Mouse (Mus musculus): ENCODE results near the gene Rd3.

Rd3 gene

GRCm38 (mm10) chr1:191977187-191977586, at the start of gene Rd3:
Gene Rd3 (plus strand): TSS chr1:191977370.
- DNase-seq: no peak

GRCm38 (mm10) chr1:191928345-191928744, 48.8 kb upstream of the Rd3 start:
- no peak for DNase-seq

- no peak for DNase-seq
Measured at GRCm38 (mm10) chr1:191929065-191929464, 48.1 kb upstream of the Rd3 start.

GRCm38 (mm10) chr1:191929897-191930524, 47.2 kb upstream of the Rd3 start:
- no peak for DNase-seq

- no peak for DNase-seq
Measured at GRCm38 (mm10) chr1:191930525-191931105, 46.6 kb upstream of the Rd3 start.

GRCm38 (mm10) chr1:191932286-191932985, 44.7 kb upstream of the Rd3 start:
- no peak for DNase-seq

GRCm38 (mm10) chr1:191932986-191933632, 44.1 kb upstream of the Rd3 start:
- no peak for DNase-seq

- DNase-seq: no peak
Measured at GRCm38 (mm10) chr1:191943638-191944037, 33.5 kb upstream of the Rd3 start.

- no peak for DNase-seq
Measured at GRCm38 (mm10) chr1:191945341-191945740, 31.8 kb upstream of the Rd3 start.

GRCm38 (mm10) chr1:191945756-191946155, 31.4 kb upstream of the Rd3 start:
- DNase-seq: no peak

- DNase-seq: no peak
Measured at GRCm38 (mm10) chr1:191946261-191946660, 30.9 kb upstream of the Rd3 start.

GRCm38 (mm10) chr1:191946835-191947234, 30.3 kb upstream of the Rd3 start:
- DNase-seq: no peak

GRCm38 (mm10) chr1:191947796-191948195, 29.4 kb upstream of the Rd3 start:
- no peak for DNase-seq

- no peak for DNase-seq
Measured at GRCm38 (mm10) chr1:191948600-191948999, 28.6 kb upstream of the Rd3 start.

GRCm38 (mm10) chr1:191950611-191951010, 26.6 kb upstream of the Rd3 start:
- no peak for DNase-seq

GRCm38 (mm10) chr1:191952733-191953335, 24.3 kb upstream of the Rd3 start:
- DNase-seq: no peak

GRCm38 (mm10) chr1:191955101-191955500, 22.1 kb upstream of the Rd3 start:
- DNase-seq: no peak

GRCm38 (mm10) chr1:191956261-191956660, 20.9 kb upstream of the Rd3 start:
- DNase-seq: no peak

GRCm38 (mm10) chr1:191956871-191957270, 20.3 kb upstream of the Rd3 start:
- peak; percentile 11 for DNase-seq

GRCm38 (mm10) chr1:191957321-191957720, 19.8 kb upstream of the Rd3 start:
- DNase-seq: peak; percentile 18

- DNase-seq: no peak
Measured at GRCm38 (mm10) chr1:191960946-191961345, 16.2 kb upstream of the Rd3 start.

GRCm38 (mm10) chr1:191963413-191963812, 13.8 kb upstream of the Rd3 start:
- no peak for DNase-seq

Measured in cerebellum, adult 9-11 months (tissue).